Mouse (Mus musculus) kidney, adult 10 weeks (tissue): ENCODE data around the gene Rnase1. TPM values are rescaled to one million over a fixed set of nuclear protein-coding genes. Genes with fewer than 3 reads are reported as not detected.

Source experiments
- polyA plus RNA-seq: library from polyadenylated mRNA; stranded (reverse); fragments of 350-450 nt; fragmentation: Illumina TruSeq; extraction: RNeasy Lipid Tissue Mini Kit (QIAGEN cat#74804); gene quantifications from one replicate; pipeline ENCODE4 v1.2.3, GENCODE M21; 2014; ENCODE audit warnings: low read depth, low replicate concordance

The Rnase1 gene
- not detected for polyA plus RNA-seq

GRCm38 (mm10) chr14:51146685-51147084, at the start of gene Rnase1:
Rnase1 (minus strand) TSS chr14:51146785.

GRCm38 (mm10) chr14:51161976-51162375, 15.4 kb upstream of the Rnase1 start, which contains the start of gene Rnase2b:
Rnase2b (plus strand) TSS chr14:51162260.

GRCm38 (mm10) chr14:51113916-51114560, 32.5 kb downstream of the Rnase1 start, which contains the start of gene Eddm3b:
Eddm3b (plus strand) TSS chr14:51114426.

Other genes with a start within 250 kb of the Rnase1 start
- gene Klhl33, start 249.3 kb downstream of the Rnase1 start, polyA plus RNA-seq, result 0.20 TPM
- 10.9 TPM for gene Osgep, start 221.9 kb downstream of the Rnase1 start, polyA plus RNA-seq
- 14.9 TPM for gene Apex1, start 221.8 kb downstream of the Rnase1 start, polyA plus RNA-seq
- gene Pip4p1, start 215.9 kb downstream of the Rnase1 start, polyA plus RNA-seq, result 18.7 TPM
- gene Pnp, start 215.7 kb downstream of the Rnase1 start, polyA plus RNA-seq, result 98.0 TPM
- gene Gm49342, start 202.3 kb downstream of the Rnase1 start, polyA plus RNA-seq, result not detected
- not detected for gene Pnp2, start 190.8 kb downstream of the Rnase1 start, polyA plus RNA-seq
- not detected for gene Rnase10, start 139.0 kb downstream of the Rnase1 start, polyA plus RNA-seq
- gene Rnase9, start 104.9 kb downstream of the Rnase1 start, polyA plus RNA-seq, result not detected
- not detected for gene Rnase11, start 96.6 kb downstream of the Rnase1 start, polyA plus RNA-seq
- not detected for gene Rnase12, start 89.1 kb downstream of the Rnase1 start, polyA plus RNA-seq
- not detected for gene Olfr750, start 72.3 kb downstream of the Rnase1 start, polyA plus RNA-seq
- gene Rnase4, start 55.7 kb downstream of the Rnase1 start, polyA plus RNA-seq, result 36.1 TPM
- 1.5 TPM for gene Ang, start 55.6 kb downstream of the Rnase1 start, polyA plus RNA-seq
- gene Eddm3b, start 32.4 kb downstream of the Rnase1 start, polyA plus RNA-seq, result 4.6 TPM
- 4.2 TPM for gene Rnase6, start 22.9 kb downstream of the Rnase1 start, polyA plus RNA-seq
- gene Rnase2b, start 15.5 kb upstream of the Rnase1 start, polyA plus RNA-seq, result not detected
- gene Ang2, start 52.4 kb upstream of the Rnase1 start, polyA plus RNA-seq, result not detected
- gene Ear14, start 56.6 kb upstream of the Rnase1 start, polyA plus RNA-seq, result not detected
- not detected for gene Rnase2a, start 109.3 kb upstream of the Rnase1 start, polyA plus RNA-seq
- not detected for gene Gm7247, start 215.0 kb upstream of the Rnase1 start, polyA plus RNA-seq